Mouse (Mus musculus) megakaryocyte progenitor cell, adult 5-6 weeks (primary cell): ENCODE results near the gene Polr2j. TPM values are rescaled to one million over a fixed set of nuclear protein-coding genes. Genes with fewer than 3 reads are reported as not detected.

Source experiments
- ATAC-seq: replicated peaks from 2 replicates; pipeline ENCODE4 v1.8.0; 2016; ENCODE audit warnings: mild to moderate bottlenecking, moderate TSS enrichment, inconsistent platforms; ENCODE audit not compliant: poor library complexity
- total RNA-seq, 2 experiments: library from RNA; stranded (forward) in 1 of 2; stranded (reverse) in 1 of 2; fragments of 157-497, 149-512 nt in 1 of 2; fragments of 200-1000 nt in 1 of 2; gene quantifications; 2 replicates each; pipeline versions ENCODE4 v1.2.3 to v1.2.4; 2015 to 2017

Gene Polr2j
- total RNA-seq (2015) (115 and 120 TPM in 2 replicates), total RNA-seq (2017) (127 and 153 TPM in 2 replicates)

DNA sequence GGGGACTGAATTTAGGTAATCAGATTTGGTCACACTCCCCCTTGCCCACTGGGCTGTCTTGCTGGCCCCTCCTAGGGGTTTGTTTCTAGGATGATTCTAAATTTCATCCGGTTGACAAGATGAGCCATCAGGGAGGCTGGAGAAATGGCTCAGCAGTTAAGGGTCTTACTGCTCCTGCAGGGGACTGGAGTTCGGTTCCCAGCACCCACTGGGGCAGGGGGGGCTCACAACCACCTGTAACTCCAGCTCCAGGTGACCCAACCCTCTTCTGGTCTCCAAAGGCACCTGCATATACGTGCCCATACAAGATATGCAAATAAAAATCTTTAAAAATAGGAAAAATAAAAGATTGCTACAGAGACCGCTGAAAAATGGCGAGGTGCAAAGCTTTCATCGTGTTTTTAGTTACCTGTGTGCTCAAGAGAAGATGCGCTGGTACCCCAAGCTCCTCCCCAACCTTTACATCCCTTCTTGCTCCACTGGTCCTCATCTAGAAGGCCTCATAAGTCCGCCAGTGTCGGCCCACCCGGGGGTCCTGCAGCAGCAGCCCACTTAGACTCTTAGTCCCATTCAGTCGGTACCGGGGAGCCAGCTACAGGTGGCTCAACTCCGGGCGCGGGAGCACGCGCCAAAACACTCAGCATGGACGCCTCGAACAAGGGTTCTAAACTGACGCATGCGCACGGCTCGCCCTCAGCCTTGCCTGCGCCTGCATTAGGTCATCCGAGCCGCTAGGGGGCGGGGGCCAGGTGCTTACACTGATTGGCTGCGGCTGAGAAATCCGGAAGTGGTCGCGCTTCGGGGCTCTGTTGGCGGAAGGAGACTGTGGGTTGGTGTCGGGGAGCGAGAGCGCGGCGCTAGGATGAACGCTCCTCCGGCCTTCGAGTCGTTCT, at the start of gene Polr2j:
Gene Polr2j (plus strand): TSS at position 741 of the 893 bp plus-strand sequence.
- peak; percentile 97 for ATAC-seq

GRCm38 (mm10) chr5:136069411-136069810, 47.0 kb upstream of the Polr2j start:
- ATAC-seq = no peak

- ATAC-seq = no peak
Observed at GRCm38 (mm10) chr5:136073051-136073450, 43.4 kb upstream of the Polr2j start.

GRCm38 (mm10) chr5:136073526-136073925, 42.9 kb upstream of the Polr2j start:
- no peak for ATAC-seq

DNA sequence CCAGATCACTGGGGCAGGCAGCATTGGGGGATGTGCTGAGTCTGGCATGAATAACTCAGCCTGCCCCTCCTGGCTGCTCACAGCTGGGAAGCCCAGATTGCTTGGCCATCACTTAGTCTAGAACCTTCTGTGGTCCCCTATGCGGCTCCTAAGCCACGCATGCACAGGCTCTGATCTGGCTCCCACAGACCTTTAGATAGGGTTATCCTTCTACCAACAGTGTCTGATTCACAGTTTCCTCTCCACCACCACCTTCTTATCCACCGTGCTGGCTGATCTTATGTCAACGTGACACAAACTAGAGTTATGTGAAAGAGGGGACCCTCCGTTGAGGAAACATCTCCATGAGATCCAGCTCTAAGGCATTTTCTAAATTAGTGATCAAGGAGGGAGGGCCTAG, 41.4 kb upstream of the Polr2j start:
- ATAC-seq = peak; percentile 42

DNA sequence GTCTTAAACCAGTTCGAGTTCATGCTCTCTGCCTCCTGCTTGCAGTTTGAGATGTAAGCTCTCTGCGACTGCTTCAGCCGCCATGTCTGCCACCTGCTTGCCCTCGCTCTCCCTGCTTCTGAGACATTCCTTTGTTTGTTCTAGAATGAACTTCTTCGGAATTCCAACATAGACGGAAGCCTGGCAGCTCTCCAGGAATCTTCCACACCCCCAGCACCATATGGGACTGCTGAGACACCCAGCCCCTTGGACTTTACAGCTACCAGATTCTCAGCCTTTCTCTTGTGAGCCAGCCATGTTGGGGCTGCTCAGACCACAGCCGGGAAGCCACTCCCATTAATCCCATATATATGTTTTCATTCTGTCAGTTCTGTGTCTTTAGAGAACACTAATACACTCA, 40.1 kb upstream of the Polr2j start:
- no peak for ATAC-seq

DNA sequence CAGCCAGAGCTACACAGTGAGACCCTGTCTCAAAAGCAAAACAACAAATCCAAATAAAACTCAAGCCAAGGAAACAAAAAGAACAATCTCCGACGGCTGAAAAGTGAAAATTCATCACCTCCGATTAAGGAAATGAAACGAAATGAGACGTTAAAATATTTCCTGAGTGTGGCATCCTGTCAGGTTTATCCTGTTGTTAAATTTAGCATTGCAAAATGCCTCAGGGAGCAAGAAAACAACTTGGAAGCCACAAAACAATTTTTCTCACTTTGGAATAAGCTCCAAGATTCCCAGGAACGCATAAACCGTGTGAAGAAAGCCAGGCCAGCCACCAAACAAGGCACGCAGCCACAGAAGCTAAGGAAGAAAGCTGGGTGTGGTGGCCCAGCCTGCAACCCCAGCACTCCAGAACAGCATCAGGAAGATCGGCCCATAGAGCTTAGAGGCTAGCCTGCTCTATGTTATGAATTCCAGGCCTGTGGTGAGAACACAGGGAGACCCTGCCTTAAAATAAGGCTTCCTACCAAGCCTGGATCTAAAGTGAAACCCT, 39.4 kb upstream of the Polr2j start:
- ATAC-seq = no peak

- peak; percentile 52 for ATAC-seq
Observed at GRCm38 (mm10) chr5:136078136-136078535, 38.3 kb upstream of the Polr2j start.

DNA sequence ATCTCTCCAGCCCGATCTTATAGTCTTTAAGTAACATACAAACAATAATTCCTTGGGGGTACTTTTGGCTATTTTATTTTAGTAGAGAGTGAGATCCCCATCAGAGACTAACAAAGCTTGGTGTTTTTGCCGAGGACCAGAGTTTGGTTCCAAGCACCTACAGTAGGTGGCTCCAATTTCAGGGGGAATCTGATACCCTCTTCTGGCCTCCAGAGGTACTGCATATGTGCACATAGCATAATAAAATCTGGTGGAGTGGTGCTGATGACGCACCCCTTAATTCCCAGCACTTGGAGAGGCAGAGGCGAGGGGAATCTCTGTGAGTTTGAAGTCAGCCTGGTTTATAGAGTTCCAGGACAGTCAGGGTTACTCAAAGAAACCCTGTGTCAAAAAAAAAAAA, 34.1 kb upstream of the Polr2j start:
- 0 out of 2 replicates have a peak, but pooled peaks have one; percentile 22 for ATAC-seq

- peak; percentile 95 for ATAC-seq
Observed at GRCm38 (mm10) chr5:136083669-136084107, 32.7 kb upstream of the Polr2j start, which contains the start of gene Rasa4. TSS of gene Rasa4 (plus strand) at chr5:136083916.

DNA sequence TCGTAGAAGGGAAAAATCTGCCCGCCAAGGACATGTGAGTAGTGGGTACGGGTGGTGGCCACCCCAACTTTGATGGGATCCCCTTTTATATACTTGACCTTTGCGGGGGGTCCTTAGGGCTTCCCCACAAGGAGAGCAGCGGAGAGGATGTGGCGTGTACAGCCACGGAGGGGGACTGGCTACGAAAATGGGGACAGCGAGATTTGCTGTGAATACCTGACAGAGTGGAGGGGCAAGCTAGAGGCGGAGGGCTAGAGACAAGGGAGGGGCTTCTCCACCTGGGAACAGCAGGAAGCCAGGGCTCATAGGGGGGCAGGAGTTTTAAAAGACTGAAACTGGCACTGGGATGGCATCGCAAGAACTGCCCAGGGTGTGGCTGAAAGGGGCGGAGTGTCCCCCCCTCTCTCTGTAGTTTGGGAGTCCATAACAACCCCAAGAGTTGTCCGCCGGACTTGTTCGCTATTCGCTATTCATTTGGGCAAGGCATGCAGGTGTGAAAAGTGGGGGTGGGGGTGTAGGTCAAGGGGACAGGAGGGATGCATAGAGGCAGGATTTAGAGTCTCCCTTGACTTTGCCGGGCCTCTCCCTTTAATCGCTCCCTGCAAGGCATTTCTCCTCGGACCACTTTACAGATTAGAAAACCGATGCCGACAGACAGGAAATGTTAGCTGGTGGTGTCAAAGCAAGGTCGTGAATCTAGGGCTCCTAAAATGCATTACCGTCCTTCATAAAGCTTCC, 32.1 kb upstream of the Polr2j start:
- no peak; the same call in 1 of the 2 replicates for ATAC-seq

GRCm38 (mm10) chr5:136084891-136085651, 31.4 kb upstream of the Polr2j start:
- 0 out of 2 replicates have a peak, but pooled peaks have one; percentile 12 for ATAC-seq

GRCm38 (mm10) chr5:136086290-136086689, 30.1 kb upstream of the Polr2j start:
- no peak for ATAC-seq

- no peak for ATAC-seq
Observed at GRCm38 (mm10) chr5:136088821-136089575, 27.4 kb upstream of the Polr2j start.

- no peak for ATAC-seq
Observed at GRCm38 (mm10) chr5:136091927-136092326, 24.5 kb upstream of the Polr2j start.

- ATAC-seq = peak; percentile 81
Observed at GRCm38 (mm10) chr5:136094249-136095010, 22.0 kb upstream of the Polr2j start.

DNA sequence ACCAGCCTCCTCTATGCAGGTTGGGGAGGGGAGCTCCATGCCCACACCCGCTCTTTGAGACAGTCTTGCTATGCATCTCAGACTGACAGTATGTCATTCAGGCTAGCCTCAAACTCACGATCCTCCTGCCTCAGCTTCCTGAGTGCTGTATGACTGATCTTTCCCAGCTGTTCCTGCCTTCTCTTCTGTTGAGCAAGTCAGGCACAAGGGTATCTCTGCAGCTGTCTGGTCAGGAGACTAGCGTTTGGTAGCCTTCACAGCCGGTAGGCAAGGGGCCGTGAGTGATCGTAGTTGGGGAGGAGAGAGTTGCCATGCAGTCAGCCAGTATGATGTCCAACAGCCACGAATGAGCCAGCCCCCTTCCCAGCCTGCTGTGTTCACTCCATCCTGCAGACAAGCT, 21.3 kb upstream of the Polr2j start:
- ATAC-seq = no peak

DNA sequence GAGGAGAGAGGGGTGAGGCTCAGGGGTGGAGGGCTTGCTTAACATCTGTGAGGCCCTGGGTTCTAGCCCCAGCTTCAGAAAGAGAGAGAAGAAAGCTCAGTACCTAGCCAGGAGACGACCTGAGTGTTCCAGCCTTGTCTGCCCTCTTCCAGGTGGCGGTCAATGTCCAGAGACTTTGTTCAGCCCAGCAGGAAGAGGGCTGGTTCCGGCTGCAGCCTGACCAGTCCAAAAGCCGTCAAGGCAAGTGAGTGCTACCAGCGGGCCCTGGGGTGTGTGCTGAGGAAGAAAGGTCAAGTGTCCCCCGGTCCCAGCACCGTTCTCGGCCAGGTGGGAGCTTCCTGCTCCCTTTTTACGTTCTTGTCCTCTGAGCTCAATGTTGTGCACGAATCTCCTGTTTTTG, 17.9 kb upstream of the Polr2j start:
- ATAC-seq = no peak
